ENCODE assay signal across 9 mouse cellular contexts in genomic region chrX:134684936-134685335, GRCm38 (mm10). TPM values are rescaled to one million over a fixed set of nuclear protein-coding genes. Genes with fewer than 3 reads are reported as not detected.
A peak's percentile ranks its signal among the peaks of the same experiment; 100 is the strongest.
DNase-seq lines count a peak whose midpoint lies in the region; ATAC-seq lines count a peak whose summit lies in the region.
"Had no signal": no experiment of that assay in that cellular context is flagged by ENCODE, and none has a peak within 500 bp of the region (broad histone marks: within the 10 kb centered on the region; RNA-seq: fewer than 3 reads in every experiment).

No protein-coding gene starts in this region.

- peaks cover 15% of the 10 kb centered on the region for H3K36me3 ChIP-seq in heart, embryonic 12.5 days
- H3K36me3 ChIP-seq in embryonic facial prominence, embryonic 12.5 days: peaks cover 10% of the 10 kb centered on the region
- no peaks in the 10 kb centered on the region for H3K36me3 ChIP-seq in hindbrain, embryonic 16.5 days (ENCODE audit: control insufficient read depth, insufficient read depth, low read length)
- H3K36me3 ChIP-seq in neural tube, embryonic 12.5 days: peaks cover 10% of the 10 kb centered on the region; the same call in 1 of the 2 replicates

- no peaks in the 10 kb centered on the region for H3K9me3 ChIP-seq in heart, embryonic 12.5 days (replicated peaks)
- H3K9me3 ChIP-seq in embryonic facial prominence, embryonic 12.5 days: no peaks in the 10 kb centered on the region
- H3K9me3 ChIP-seq in hindbrain, embryonic 16.5 days (ENCODE audit: control insufficient read depth, low read length): no peaks in the 10 kb centered on the region
- no peaks in the 10 kb centered on the region for H3K9me3 ChIP-seq in neural tube, embryonic 12.5 days

- peaks cover 6% of the 10 kb centered on the region; the same call in 1 of the 2 replicates for H3K4me1 ChIP-seq in heart, embryonic 12.5 days (replicated peaks)
- H3K4me1 ChIP-seq in embryonic facial prominence, embryonic 12.5 days: 0 out of 2 replicates have a peak, but pooled peaks cover 2% of the 10 kb centered on the region
- H3K4me1 ChIP-seq in hindbrain, embryonic 16.5 days (ENCODE audit: control insufficient read depth, insufficient read depth, low read depth, low read length): no peaks in the 10 kb centered on the region
- H3K4me1 ChIP-seq in neural tube, embryonic 12.5 days: no peaks in the 10 kb centered on the region

- WGBS in heart, embryonic 12.5 days: 28% methylated on average over 5 of the region's 5 CpGs
- 31% methylated on average over 5 of the region's 5 CpGs for WGBS in embryonic facial prominence, embryonic 12.5 days
- 41% methylated on average over 5 of the region's 5 CpGs for WGBS in hindbrain, embryonic 16.5 days
- 38% methylated on average over 5 of the region's 5 CpGs for WGBS in neural tube, embryonic 12.5 days

- no peak; the same call in 1 of the 2 replicates for ATAC-seq in heart, embryonic 12.5 days (ENCODE audit: insufficient number of reproducible peaks, low FRiP score)
- ATAC-seq in embryonic facial prominence, embryonic 12.5 days (ENCODE audit: insufficient number of reproducible peaks, insufficient read depth, low FRiP score, low TSS enrichment): no peak
- ATAC-seq in hindbrain, embryonic 16.5 days: no peak
- ATAC-seq in neural tube, embryonic 12.5 days (ENCODE audit: low FRiP score, low read depth): no peak

- DNase-seq in heart, adult 18-20 months: no peak
- DNase-seq in cerebellum, postnatal 36 days: no peak
- no peak for DNase-seq in layer of hippocampus, postnatal 25 days (ENCODE audit: extremely low spot score in 1 of 2, low spot score in 1 of 2)
- DNase-seq in thymus, postnatal 25 days: no peak
- DNase-seq: adrenal gland, adult 8-10 months had no signal

- H3K27me3 ChIP-seq in heart, embryonic 12.5 days (replicated peaks): no peaks in the 10 kb centered on the region
- no peaks in the 10 kb centered on the region for H3K27me3 ChIP-seq in embryonic facial prominence, embryonic 12.5 days
- H3K27me3 ChIP-seq in hindbrain, embryonic 16.5 days (replicated peaks; ENCODE audit: control insufficient read depth, insufficient read depth, low read length): no peaks in the 10 kb centered on the region
- H3K27me3 ChIP-seq in neural tube, embryonic 12.5 days (replicated peaks): no peaks in the 10 kb centered on the region

- H3K4me3 ChIP-seq in heart, embryonic 12.5 days: peak overlapping the region; percentile 46
- H3K4me3 ChIP-seq in embryonic facial prominence, embryonic 12.5 days: peak overlapping the region; percentile 22
- H3K4me3 ChIP-seq in hindbrain, embryonic 16.5 days (ENCODE audit: low read length): peak overlapping the region; percentile 26
- 0 out of 2 replicates have a peak overlapping the region, but pooled peaks have one; percentile 5 for H3K4me3 ChIP-seq in neural tube, embryonic 12.5 days

- peak overlapping the region; percentile 81 for H3K27ac ChIP-seq in heart, embryonic 12.5 days (ENCODE audit: poor library complexity, severe bottlenecking)
- peak overlapping the region; percentile 73; the same call in 1 of the 2 replicates for H3K27ac ChIP-seq in embryonic facial prominence, embryonic 12.5 days
- H3K27ac ChIP-seq in hindbrain, embryonic 16.5 days (ENCODE audit: low read depth, low read length): peak overlapping the region; percentile 66; the same call in 1 of the 2 replicates
- H3K27ac ChIP-seq in neural tube, embryonic 12.5 days: no peak overlapping the region

- peak overlapping the region; percentile 33; the same call in 1 of the 2 replicates for H3K9ac ChIP-seq in heart, embryonic 12.5 days
- no peak overlapping the region for H3K9ac ChIP-seq in embryonic facial prominence, embryonic 12.5 days
- H3K9ac ChIP-seq in hindbrain, embryonic 16.5 days (ENCODE audit: low read depth, low read length): peak overlapping the region; percentile 38; the same call in 1 of the 2 replicates
- no peak overlapping the region for H3K9ac ChIP-seq in neural tube, embryonic 12.5 days

- H3K4me2 ChIP-seq in heart, embryonic 12.5 days: peak overlapping the region; percentile 50
- H3K4me2 ChIP-seq in embryonic facial prominence, embryonic 12.5 days (replicated peaks): peak overlapping the region; percentile 37
- H3K4me2 ChIP-seq in hindbrain, embryonic 16.5 days (ENCODE audit: low read length): peak overlapping the region; percentile 52
- H3K4me2 ChIP-seq in neural tube, embryonic 12.5 days (replicated peaks): peak overlapping the region; percentile 36

RNA-seq across cellular contexts. Expression of gene Armcx4, which starts 1.4 kb away (rescaled TPM):
- 5.0 and 5.4 TPM in 2 replicates for polyA plus RNA-seq in heart, embryonic 12.5 days (2016; fragmentation: Nextera tagmentation; extraction: Ambion mirVana)
- 1 to 10 TPM; 3.6 to 6.0 TPM for total RNA-seq in heart, adult 18-20 months (2021)
- polyA plus RNA-seq in embryonic facial prominence, embryonic 12.5 days (2016; fragmentation: Nextera tagmentation; extraction: Ambion mirVana): 6.2 and 7.0 TPM in 2 replicates
- 4.2 and 4.6 TPM in 2 replicates for polyA plus RNA-seq in hindbrain, embryonic 16.5 days (2015; fragmentation: Nextera tagmentation; extraction: Ambion mirVana)
- 6.4 and 7.0 TPM in 2 replicates for polyA plus RNA-seq in neural tube, embryonic 12.5 days (2016; fragmentation: Nextera tagmentation; extraction: Ambion mirVana)
- total RNA-seq in layer of hippocampus, postnatal 25 days (2021): 10 to 100 TPM; 33.4 to 38.1 TPM

RNA-seq across cellular contexts. Expression of gene Armcx1, which starts 32.8 kb away (rescaled TPM):
- polyA plus RNA-seq in heart, embryonic 12.5 days (2016; fragmentation: Nextera tagmentation; extraction: Ambion mirVana): 47.2 and 50.3 TPM in 2 replicates
- 1 to 10 TPM; 4.2 to 5.7 TPM for total RNA-seq in heart, adult 18-20 months (2021)
- 63.2 and 68.7 TPM in 2 replicates for polyA plus RNA-seq in embryonic facial prominence, embryonic 12.5 days (2016; fragmentation: Nextera tagmentation; extraction: Ambion mirVana)
- 105 and 112 TPM in 2 replicates for polyA plus RNA-seq in hindbrain, embryonic 16.5 days (2015; fragmentation: Nextera tagmentation; extraction: Ambion mirVana)
- 73.5 and 74.7 TPM in 2 replicates for polyA plus RNA-seq in neural tube, embryonic 12.5 days (2016; fragmentation: Nextera tagmentation; extraction: Ambion mirVana)
- total RNA-seq in layer of hippocampus, postnatal 25 days (2021): 10 to 100 TPM; 50.8 to 59.2 TPM

Comparison
In these comparisons a context has a peak if more than half of its experiments do, and no peak if none do; other contexts are left out.
1. H3K9ac ChIP-seq: peak in heart, embryonic 12.5 days (single experiment) and hindbrain, embryonic 16.5 days (single experiment); none in embryonic facial prominence, embryonic 12.5 days (single experiment) and neural tube, embryonic 12.5 days (single experiment).
2. Peak in every context shown above with its lines, with median percentiles within 50 percentile points of each other: H3K4me2 ChIP-seq and H3K4me3 ChIP-seq.